Mouse (Mus musculus) liver, embryonic 11.5 days (tissue): ENCODE data around the gene Izumo4. TPM values are rescaled to one million over a fixed set of nuclear protein-coding genes. Genes with fewer than 3 reads are reported as not detected.

Experiments
- ATAC-seq: fragments of 200-750 bp; cut with Nextera tagmentation; replicated peaks from 2 replicates; pipeline ENCODE4 v1.8.0; 2017; ENCODE audit warnings: moderate number of reproducible peaks, mild to moderate bottlenecking, moderate TSS enrichment, moderate library complexity; ENCODE audit not compliant: low FRiP score
- DNase-seq: peaks from one replicate; pipeline ENCODE4 v3.0.0-alpha.2; 2017; ENCODE audit warnings: low spot score
- H3K27ac ChIP-seq: fragments of 300-500 bp; sonication (generic); 2 replicates; pipeline ENCODE4 v1.5.1; 2014; ENCODE audit warnings: mild to moderate bottlenecking, low read depth, low read length, control low read depth
- H3K27me3 ChIP-seq: fragments of 300-500 bp; sonication (generic); replicated peaks from 2 replicates; pipeline ENCODE4 v1.6.1; 2014; ENCODE audit warnings: low read length, mixed read lengths; ENCODE audit not compliant: control insufficient read depth, insufficient read depth
- H3K36me3 ChIP-seq: fragments of 300-500 bp; sonication (generic); 2 replicates; pipeline ENCODE4 v1.6.1; 2014; ENCODE audit warnings: mild to moderate bottlenecking, low read length, moderate library complexity, mixed read lengths; ENCODE audit not compliant: control insufficient read depth, insufficient read depth
- H3K4me1 ChIP-seq: fragments of 300-500 bp; sonication (generic); replicated peaks from 2 replicates; pipeline ENCODE4 v1.6.1; 2014; ENCODE audit warnings: low read length, mixed read lengths; ENCODE audit not compliant: control insufficient read depth, insufficient read depth
- H3K4me2 ChIP-seq: fragments of 300-500 bp; sonication (generic); 2 replicates; pipeline ENCODE4 v1.6.1; 2014; ENCODE audit warnings: mild to moderate bottlenecking, control low read depth, moderate library complexity
- H3K4me3 ChIP-seq: fragments of 300-500 bp; sonication (generic); 2 replicates; pipeline ENCODE4 v1.5.1; 2014; ENCODE audit warnings: low read depth, low read length, control low read depth
- H3K9ac ChIP-seq: fragments of 300-500 bp; sonication (generic); 2 replicates; pipeline ENCODE4 v1.6.1; 2014; ENCODE audit warnings: low read depth, low read length, control low read depth
- H3K9me3 ChIP-seq: fragments of 300-500 bp; sonication (generic); 2 replicates; pipeline ENCODE4 v1.6.1; 2016; ENCODE audit warnings: low read length, inconsistent platforms, mixed read lengths; ENCODE audit not compliant: control insufficient read depth
- WGBS: fragments of 180-500 bp; shearing (Covaris S2); extraction: QIAGEN DNeasy Blood & Tissue Kit; methylation state at CpG from one replicate; pipeline ENCODE4 v1.1.7; 2014; 5-methylcytosine and 5-hydroxymethylcytosine counted together
- polyA plus RNA-seq: library from polyadenylated mRNA; unstranded; fragments of >200 nt; fragmentation: Nextera tagmentation; extraction: Ambion mirVana; gene quantifications from 2 replicates; pipeline ENCODE4 v1.2.1, GENCODE M21; 2014

The Izumo4 gene
- polyA plus RNA-seq, 1 experiment from 2014 or later: 6.8 TPM

DNA sequence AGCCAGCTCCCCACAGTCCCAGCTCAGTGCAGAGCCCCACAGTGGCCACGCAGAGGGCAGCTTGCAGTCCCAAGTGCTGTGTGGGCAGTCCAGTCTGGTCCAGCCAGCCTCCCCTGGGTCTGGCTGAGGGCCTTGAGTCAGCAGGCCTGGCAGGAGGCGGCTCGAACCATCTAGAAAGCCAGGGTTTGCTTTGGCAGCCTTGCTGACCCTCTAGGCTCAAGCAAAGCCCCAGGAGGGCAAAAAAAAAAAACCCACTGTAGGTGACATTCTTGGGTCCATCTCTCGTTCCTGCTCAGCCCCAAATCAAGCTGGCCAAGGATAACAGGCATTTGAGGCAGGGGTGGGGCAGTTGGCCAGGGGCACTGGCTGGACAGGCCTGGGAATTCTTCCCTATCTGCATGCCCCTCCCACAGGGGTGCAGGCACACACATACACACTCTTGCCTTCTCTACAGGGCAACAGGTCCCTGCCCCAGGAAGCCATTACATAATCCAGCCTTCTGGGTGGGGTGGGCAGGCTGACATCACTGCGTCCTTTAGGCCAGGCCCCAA lies 27.7 kb upstream of the Izumo4 start:
- no peak overlapping the region for H3K27ac ChIP-seq
- peaks cover 56% of the 10 kb centered on the region for H3K4me1 ChIP-seq
- peak overlapping the region; percentile 94 for H3K4me3 ChIP-seq
- peak overlapping the region; percentile 96 for H3K4me2 ChIP-seq
- ATAC-seq (no peak), DNase-seq (no peak)
- H3K9me3 ChIP-seq: no peaks in the 10 kb centered on the region
- WGBS: 72% methylated on average over 5 of the region's 5 CpGs
- H3K27me3 ChIP-seq: no peaks in the 10 kb centered on the region
- H3K36me3 ChIP-seq: peaks cover 18% of the 10 kb centered on the region
- H3K9ac ChIP-seq: peak overlapping the region; percentile 97

DNA sequence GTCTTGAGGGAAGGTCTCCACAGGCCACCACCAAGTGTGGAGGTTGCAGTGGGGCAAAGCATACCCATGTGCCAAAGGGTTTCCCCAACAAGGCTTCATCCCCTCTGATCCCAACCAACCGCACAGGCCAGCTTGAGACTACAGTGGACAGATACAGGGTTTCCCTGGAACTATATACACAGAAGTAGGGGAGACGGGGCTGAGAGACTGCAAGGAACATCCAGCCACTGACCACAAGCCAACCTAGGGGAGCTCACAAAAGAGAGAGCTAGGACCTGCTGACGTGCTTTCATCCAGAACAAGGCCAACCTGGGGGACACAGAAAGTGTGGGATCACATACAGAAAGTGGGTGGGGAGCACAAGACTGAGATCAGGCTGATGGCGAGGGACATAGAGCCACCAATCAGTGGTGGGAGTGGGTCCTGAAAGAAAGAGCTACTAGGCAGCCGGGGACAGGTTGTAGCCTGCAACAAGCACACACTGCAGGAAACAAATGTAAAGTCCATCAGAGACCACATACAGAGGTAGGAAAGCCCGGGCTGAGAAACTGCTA lies 27.1 kb upstream of the Izumo4 start:
- Histone ChIP-seq H3K36me3 (peaks cover 12% of the 10 kb centered on the region; the same call in 1 of the 2 replicates), H3K4me1 (peaks cover 62% of the 10 kb centered on the region), H3K9me3 (no peaks in the 10 kb centered on the region), H3K4me3 (peak overlapping the region; percentile 94), H3K4me2 (peak overlapping the region; percentile 96), H3K9ac (peak overlapping the region; percentile 97), H3K27me3 (no peaks in the 10 kb centered on the region), H3K27ac (peak overlapping the region; percentile 99)
- ATAC-seq (no peak), DNase-seq (no peak)
- 20% methylated on average over 6 of the region's 6 CpGs for WGBS

DNA sequence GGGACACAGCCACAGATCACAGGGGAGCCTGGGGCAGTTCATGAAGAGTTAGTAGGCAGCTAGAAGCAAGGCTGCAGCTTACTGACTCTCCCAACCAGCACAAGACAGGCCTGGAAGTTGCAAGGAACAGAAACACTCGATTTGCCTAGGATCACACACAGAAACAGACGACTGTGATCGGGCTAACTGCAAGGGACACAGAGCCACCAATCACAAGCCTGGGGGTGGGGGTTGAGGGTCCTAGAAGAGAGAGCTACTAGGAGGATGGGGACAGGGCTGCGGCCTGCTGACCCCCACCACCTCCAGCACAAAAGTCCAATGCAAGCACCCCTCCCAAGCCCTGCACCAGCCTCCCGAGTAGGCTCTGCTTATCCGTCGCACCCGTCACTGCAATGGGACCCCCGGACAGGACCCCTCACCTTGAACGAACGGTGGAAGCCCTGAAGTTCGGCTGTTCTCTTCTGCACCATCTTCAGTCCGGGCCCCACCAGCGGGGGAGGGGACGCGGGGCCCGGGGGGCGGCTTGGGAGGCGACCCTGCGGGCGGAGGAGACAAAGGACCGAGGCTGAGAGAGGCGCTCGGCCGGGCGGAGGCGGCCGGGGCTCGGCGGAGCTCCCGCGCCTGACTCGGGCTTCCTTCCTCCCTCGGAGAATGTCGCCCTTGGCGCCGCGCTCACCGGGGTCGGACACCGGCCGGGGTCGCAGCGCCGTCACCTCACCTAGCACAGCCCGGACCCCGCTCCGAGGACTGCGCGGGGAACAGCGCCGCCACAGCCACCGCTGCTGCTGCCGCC lies 26.4 kb upstream of the Izumo4 start:
- peak overlapping the region; percentile 97 for H3K9ac ChIP-seq
- no peak for DNase-seq
- peak overlapping the region; percentile 99 for H3K27ac ChIP-seq
- peak overlapping the region; percentile 94 for H3K4me3 ChIP-seq
- no peaks in the 10 kb centered on the region for H3K9me3 ChIP-seq
- under 1% methylated on average over 45 of the region's 54 CpGs for WGBS
- H3K36me3 ChIP-seq: peaks cover 10% of the 10 kb centered on the region; the same call in 1 of the 2 replicates
- no peaks in the 10 kb centered on the region for H3K27me3 ChIP-seq
- peak overlapping the region; percentile 96 for H3K4me2 ChIP-seq
- no peak for ATAC-seq
- peaks cover 62% of the 10 kb centered on the region for H3K4me1 ChIP-seq

DNA sequence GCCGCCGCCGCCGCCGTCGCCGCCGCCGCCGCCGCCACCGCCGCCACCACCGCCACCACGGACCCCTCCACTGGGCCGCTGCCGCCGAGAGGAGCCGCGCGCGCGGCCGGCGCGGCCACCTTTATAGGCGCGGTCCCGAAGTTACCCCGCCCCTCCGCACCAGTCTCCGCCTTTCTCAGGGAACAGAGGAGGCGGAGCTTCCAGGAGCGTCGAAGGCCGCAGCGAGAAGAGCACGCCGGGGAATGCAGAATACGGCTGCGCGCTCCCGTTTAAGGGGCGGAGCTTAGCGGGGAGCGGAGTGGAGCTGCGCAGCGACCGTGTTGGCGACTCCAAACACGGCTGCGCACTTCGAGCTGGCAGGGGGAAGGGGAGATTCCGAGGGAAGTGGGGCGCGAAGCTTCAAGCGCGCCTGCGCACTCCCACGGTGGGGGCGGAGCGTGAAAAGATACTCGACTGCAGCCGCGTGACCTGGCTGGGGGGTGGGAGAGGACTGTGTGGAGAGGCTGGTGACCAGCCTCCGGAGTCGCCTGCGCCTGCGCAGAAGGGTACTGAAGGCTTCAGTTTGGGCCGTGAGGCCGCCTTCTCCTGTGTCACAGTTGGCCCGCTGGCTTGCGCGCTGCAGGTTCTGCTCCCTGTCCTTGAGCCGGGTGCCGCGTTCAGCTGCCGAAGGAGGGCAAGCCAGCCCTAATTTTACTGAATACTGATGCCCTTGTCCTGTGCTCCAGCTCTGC lies 25.6 kb upstream of the Izumo4 start:
- WGBS: under 1% methylated on average over 74 of the region's 78 CpGs
- DNase-seq (peak; percentile 99), ATAC-seq (peak; percentile 85)
- H3K27ac ChIP-seq: peak overlapping the region; percentile 99
- H3K36me3 ChIP-seq: peaks cover 4% of the 10 kb centered on the region; the same call in 1 of the 2 replicates
- H3K27me3 ChIP-seq: no peaks in the 10 kb centered on the region
- peak overlapping the region; percentile 94 for H3K4me3 ChIP-seq
- H3K4me2 ChIP-seq: peak overlapping the region; percentile 96
- peak overlapping the region; percentile 97 for H3K9ac ChIP-seq
- peaks cover 62% of the 10 kb centered on the region for H3K4me1 ChIP-seq
- H3K9me3 ChIP-seq: no peaks in the 10 kb centered on the region

DNA sequence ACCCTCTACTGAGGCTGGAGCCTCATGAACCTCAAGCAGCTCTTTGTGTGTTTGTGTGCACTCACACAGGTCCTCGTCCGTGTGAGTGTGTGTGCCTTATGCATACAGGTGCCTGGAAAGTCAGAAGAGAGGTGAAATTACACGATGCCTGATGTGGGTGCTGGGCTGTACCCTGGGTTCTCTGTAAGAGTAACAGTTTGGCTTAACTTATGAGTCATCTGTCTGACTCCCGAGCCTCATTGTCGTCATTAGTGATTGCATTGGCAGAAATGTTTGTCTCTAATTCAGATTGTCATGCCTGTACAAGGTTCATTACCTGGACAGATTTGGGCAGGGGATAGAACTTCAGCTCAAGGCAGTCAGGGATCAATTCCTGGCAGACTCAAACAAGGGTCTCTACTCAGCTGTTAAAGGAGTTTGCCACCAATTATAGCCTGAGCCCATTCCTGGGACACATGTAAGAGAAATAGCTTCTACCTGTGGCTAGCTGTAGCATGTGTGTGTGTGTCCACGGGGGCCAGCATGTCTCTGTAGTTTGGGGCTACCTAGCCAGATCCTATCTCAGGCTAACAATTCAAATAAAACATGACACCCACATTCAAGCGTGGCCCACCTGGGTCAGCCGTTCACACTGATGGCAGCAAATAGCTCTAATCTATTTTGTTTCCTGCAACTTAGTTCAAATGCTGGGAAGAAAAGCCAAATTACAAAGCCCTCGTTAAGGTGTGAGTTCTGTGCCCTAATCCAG lies 24.7 kb upstream of the Izumo4 start:
- Histone ChIP-seq H3K4me1 (peaks cover 60% of the 10 kb centered on the region), H3K9me3 (no peaks in the 10 kb centered on the region), H3K4me3 (peak overlapping the region; percentile 94), H3K27ac (peak overlapping the region; percentile 99), H3K4me2 (peak overlapping the region; percentile 96), H3K9ac (peak overlapping the region; percentile 97), H3K27me3 (no peaks in the 10 kb centered on the region), H3K36me3 (peaks cover 2% of the 10 kb centered on the region; the same call in 1 of the 2 replicates)
- DNase-seq: no peak
- ATAC-seq: no peak
- 22% methylated on average over 9 of the region's 9 CpGs for WGBS

DNA sequence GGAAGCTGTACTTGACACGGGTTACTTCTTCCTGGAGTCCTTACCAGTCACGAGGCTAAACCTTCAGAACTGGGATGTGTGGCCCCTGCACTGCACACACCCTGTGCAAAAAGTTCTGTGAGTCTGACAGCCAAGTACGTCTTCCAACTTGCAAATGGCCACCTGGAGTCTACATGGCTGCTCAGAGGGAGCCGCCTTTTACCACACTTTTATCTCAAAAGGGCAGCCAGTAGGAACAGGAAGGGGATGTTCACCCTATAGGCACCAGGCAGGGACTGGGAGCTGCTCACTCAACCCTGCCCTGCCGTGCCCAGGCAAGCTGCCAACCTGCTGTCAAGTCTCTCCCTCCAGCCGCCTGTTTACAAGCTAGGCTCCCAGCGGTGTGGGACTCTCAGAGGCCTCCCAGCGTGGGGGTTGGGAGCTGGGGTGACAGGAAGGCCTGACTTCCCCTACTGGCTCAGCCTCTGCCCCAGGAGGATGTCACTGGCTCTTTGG lies 24.0 kb upstream of the Izumo4 start, which contains the start of gene Mknk2:
Gene Mknk2, minus strand, starts transcription at position 171 of the 495 bp plus-strand sequence.
- ATAC-seq (peak; percentile 66), DNase-seq (peak; percentile 80)
- Histone ChIP-seq H3K4me3 (peak within 1 kb of the TSS; percentile 94), H3K9me3 (no peaks in the 10 kb centered on the region), H3K27me3 (no peaks in the 10 kb centered on the region), H3K27ac (peak within 1 kb of the TSS; percentile 99), H3K4me1 (peaks cover 54% of the 10 kb centered on the region), H3K4me2 (peak within 1 kb of the TSS; percentile 96), H3K36me3 (0 out of 2 replicates have a peak, but pooled peaks cover 2% of the 10 kb centered on the region), H3K9ac (peak within 1 kb of the TSS; percentile 97)
- 12% methylated on average over 8 of the region's 8 CpGs for WGBS

DNA sequence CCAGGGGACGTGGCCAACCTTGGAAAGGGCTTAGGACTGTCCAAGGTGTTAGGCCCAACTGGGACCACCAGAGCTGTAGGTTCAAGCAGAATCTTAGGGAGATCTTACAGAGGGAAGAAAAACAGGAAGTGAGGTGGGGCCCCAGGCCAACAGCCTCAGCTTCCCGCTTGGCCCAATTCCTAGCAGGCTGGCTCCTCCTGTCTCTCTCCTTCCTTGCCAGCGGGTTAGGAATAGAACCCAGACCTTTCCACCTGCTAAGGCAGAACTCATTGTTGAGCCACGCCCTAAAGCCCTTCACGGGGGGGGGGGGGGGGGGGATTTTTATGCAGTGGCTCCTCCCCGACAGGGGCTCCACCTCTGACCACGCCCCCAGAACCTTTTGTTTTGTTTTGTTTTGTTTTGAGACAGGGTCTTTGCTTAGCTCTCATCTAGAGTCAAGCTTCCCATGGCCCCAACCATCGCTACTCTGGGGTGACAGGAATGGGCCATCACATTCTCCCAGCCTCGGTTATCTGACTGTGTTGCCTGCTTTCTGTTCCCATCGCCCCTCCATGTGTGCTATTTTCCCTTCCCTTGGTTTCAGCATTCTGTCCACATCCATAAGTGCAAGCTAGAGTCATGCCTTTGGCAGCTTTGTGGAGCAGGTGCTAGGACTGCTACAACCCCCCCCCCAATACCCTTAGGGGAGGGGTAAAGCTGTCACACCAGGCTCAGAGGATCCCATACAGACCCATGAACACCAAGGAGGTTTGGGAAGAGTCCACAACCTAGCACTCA lies 23.2 kb upstream of the Izumo4 start:
- no peak for DNase-seq
- Histone ChIP-seq H3K36me3 (0 out of 2 replicates have a peak, but pooled peaks cover 2% of the 10 kb centered on the region), H3K4me3 (peak overlapping the region; percentile 94), H3K9ac (peak overlapping the region; percentile 97), H3K4me1 (peaks cover 46% of the 10 kb centered on the region), H3K27me3 (no peaks in the 10 kb centered on the region), H3K27ac (peak overlapping the region; percentile 99), H3K4me2 (peak overlapping the region; percentile 96), H3K9me3 (no peaks in the 10 kb centered on the region)
- 40% methylated on average over 8 of the region's 10 CpGs for WGBS
- no peak for ATAC-seq
